Mouse (Mus musculus) layer of hippocampus, adult 8-10 months (tissue): ENCODE measurements around the gene Med22. TPM values are rescaled to one million over a fixed set of nuclear protein-coding genes. Genes with fewer than 3 reads are reported as not detected.

Source experiments
- DNase-seq, 2 experiments: peaks; one replicate each; pipeline ENCODE4 v3.0.0; 2022; ENCODE audit warnings: low spot score in 2 of 2
- total RNA-seq, 4 experiments: library from RNA; stranded (reverse); gene quantifications; 2 replicates each; pipeline ENCODE4 v1.2.4; 2022

Med22 gene
- total RNA-seq: 10 to 100 TPM; 42.5 to 48.9 (median 47.4) TPM

DNA sequence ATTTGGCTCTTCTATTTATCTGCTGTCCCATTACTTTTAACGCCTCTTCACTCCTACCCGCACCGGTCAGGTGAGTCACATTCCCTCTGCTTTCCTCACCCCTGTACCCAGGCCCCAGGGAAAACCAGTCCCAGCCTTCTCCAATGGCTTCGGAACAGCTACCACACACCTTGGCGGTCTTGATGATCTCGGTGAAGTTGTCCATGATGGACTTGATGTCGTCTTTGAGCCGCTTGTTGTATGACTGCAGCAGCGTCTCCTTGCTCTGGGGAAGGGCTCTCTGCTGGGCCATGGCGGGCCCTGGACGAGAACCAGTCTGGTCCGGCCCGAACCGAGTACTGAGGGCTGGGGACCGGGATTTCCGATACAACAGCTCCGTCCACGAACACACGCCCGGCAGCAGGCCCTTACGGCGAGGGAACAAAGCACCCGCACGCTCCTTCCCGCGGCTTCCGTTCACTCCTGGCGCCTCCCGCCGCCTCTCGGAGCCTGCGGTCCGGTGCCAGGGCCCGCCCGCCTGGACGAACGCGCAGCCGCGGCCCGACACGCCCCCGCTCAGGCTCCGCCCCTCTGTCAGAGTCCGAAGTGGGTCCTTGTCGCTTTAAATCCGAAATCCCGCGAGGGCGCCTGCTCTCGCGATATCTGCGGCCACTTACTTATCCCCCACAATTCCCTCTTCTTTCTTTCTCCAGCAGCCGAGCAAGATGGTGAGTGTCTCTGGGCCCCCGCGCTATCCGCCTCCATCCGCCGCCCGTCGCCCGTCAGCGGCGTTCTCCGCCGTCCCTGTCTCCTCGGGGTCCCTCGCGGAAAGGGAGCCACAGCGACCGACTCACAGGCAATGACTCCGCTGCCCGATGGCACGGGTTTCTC is at the start of gene Med22, which contains the start of gene Rpl7a:
TSS of gene Med22 (minus strand) at position 554 of the 870 bp plus-strand sequence.
TSS of gene Rpl7a (plus strand) at position 641 of the 870 bp plus-strand sequence.
- peak; percentile 98 to 100 for DNase-seq

DNA sequence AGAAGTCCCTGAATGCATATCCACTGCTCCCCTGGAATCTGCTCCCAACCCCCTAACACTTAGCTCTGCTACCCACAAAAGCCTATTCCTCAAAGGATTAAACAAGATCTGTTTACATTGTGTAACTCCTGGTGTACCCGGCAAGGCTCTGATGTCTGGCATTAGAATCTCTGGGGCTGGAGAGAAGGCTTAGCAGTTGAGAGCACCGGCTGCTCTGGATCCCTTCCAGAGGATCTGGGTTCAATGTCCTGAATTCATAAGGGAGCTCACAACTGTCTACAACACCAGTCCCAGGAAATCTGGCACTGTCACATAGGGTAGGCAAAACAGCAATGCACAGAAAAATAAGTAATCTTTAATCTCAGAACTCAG is 47.0 kb upstream of the Med22 start:
- no peak for DNase-seq

DNA sequence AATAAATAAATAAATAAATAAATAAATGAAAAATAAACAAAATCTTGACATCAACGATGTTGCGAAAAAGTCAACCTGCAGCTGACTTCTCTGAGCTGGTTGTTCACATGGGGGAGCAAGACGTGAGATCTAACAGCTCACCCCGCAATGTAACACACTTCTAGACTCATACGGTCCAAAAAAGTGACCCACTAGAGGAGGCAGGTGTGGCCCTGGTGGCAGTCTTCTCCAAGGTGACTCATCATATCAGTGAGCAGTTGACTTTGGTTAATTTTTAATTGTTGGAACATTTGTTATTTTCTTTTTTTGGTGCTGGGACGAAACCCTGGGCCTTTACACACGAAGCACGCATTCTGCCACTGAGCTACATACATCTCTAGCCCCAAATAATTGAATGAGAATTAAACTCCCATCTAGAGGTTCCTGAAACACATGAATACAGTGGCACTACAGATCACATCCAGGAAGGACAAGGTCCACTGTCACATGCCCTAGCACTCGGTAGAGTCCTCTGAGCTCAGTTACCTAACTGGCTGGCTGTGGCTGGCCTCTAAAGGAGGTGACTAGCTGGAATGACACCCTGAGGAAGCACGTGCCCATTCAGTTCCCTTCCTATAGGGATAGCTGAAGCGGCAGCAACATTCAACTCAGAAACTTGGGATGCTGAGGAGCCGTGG is 46.5 kb upstream of the Med22 start:
- DNase-seq: no peak

DNA sequence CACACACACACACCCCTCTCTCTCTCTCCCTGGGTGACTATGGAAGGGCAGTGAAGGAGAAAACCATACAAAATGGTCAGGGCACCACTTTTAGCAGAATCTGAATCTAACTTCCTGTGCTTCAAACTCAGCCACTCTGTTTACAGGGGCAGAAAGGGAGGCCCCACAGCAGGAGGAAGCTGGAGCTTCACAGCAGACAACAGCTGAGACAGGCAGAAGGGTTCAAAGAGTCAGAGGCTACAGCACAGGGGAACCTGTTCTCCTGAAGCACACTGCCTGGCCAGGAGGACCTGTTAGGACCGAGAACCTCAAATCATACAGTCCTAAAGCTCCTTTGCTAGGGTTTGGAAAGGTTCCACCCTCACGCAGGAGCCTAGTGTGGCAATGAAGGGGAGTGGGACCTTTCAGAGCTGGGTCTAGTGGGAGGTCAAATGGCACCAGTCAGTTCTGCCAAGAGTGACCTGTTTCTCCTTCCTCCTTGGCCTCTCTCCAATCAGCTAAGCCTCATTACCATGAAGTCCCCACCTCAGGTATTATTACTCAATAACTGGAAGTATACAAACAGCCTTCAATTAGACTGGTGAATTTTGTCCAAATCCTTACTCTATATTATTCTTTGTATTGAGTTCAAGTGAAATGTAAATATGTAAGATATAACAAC is 44.4 kb upstream of the Med22 start:
- no peak for DNase-seq

DNA sequence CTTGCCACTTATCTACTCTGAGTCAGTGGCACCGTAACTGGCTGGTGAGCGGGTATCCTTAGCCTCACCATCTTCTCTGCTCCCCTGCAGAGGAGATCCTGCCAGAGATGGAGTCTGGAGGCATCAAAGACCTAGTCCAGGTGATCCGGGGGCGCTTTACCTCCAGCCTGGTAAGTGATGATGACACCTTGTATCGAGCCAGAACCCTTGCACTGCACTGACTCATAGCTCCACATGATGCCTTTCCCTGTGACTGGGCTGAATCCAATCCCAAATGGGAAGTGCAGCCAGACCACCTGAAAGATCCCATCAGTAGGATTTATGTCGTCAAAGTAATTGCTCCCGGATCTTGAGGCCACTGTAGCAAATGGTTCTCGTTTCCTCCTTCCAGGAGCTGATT is 42.4 kb upstream of the Med22 start:
- no peak for DNase-seq

DNA sequence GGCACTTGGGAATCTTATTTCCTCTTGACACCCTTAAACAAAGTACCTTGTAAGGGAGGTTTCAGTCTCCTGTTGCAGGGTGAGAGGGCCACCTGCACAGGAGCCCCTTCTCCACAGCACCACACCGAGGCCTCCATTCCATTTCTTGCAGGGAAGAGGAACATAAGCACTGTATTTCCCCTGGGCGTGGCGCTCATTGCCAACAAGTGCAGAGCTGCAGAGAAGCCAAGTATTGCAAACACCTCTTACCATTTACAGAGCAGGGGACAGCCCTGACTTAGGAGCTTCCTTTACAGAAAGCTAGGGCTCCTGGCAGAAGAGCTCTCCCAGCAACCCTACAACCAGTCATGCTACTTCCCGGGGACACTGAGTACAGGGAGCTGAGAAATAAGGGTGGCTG is 41.7 kb upstream of the Med22 start:
- DNase-seq: no peak

DNA sequence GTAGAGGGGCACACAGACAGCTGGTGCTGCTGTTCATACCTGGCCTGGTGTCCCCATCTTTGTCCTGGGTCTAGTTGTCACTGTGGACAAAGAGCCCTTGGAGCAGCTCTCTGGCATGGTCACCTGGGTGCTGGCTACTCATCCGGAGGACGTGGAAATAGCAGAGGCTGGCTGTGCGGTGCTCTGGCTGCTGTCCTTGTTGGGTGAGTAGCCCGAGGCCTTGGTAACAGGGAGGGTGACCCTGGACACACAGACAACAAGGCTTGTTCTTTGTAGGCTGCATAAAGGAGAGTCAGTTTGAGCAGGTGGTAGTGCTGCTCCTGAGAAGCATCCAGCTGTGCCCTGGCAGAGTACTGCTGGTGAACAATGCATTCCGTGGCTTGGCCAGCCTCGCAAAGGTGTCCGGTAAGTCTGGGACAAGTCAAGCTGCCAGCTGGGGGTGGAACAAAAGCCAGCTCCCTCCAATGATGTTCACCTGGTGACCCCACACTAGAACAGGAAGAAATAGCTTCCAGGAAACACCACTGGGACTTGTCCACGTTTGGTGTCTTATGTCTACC is 40.9 kb upstream of the Med22 start:
- DNase-seq: no peak

DNA sequence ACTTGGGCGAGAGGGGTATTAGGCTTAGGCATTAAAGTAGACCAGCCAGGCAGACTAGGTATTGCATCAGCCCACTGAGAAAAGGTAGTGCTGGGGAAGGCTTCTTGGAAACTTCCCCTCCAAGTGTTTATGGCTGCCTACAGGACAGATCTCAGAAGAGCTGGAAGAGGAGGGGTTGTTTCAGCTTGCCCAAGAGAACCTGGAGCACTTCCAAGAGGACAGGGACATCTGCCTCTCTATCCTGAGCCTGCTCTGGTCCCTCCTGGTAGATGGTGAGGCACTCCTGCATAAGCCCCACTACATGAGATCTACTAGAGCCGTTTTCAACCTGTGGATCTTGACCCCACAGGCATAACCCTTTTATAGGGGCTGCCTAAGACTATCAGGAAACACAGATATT is 39.9 kb upstream of the Med22 start:
- no peak for DNase-seq

DNA sequence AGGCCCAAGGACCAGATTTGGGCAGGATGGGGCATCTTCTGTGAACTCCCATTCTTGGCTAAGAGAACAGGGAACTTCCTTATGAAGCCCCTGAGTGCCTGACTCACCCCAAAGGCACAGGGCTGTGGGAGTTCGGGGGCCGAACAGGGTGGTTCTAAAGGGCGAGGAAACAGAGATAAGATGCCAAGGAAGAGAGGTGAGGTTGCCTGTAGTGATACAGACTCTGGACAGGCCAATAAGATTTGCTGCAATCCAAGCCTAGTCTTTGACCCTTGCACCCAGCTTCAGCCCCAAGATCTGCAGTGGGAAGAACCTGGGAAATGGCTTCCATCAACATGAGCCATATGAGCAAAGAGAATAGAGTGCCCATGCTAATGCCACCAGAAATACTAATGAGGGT is 32.8 kb upstream of the Med22 start:
- DNase-seq: no peak

DNA sequence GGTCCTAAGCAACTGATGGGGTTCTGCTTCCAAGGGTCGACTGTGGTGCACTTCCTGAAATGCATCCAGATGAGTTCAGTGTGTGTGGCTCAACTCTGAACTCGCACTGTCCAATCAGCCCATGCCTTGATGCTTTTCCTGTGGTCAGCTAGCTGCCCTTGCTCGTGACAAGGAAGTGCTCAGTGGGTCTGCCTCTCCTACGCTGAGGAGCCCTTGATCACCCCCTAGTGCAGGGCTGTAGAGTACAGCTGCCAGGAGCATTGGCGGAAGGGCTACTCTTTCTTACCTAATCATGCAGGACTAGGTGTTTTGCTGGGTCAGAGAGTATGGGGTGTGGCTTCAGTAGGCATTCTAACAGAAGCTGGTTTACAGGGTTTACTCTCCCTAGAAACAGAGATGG is 31.1 kb upstream of the Med22 start:
- no peak for DNase-seq

DNA sequence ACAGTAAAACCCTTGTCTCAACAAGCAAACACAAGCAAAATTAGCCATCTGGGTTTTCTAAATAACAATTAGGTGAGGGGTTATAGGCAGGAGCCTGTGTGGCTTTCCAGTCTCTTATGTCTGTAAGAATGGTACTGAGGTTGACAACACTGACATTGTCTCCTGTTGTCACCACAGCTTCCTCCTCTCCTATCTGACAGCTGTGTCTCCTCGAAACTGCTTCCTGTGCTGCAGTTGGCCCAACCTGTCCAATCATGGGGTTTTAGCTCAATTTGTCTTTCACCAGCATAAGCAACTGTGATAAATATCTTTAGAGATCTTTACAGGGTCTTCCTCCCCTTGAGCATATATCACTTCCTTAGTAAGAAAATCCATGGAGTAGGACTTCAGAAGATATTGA is 25.9 kb upstream of the Med22 start:
- DNase-seq: no peak

DNA sequence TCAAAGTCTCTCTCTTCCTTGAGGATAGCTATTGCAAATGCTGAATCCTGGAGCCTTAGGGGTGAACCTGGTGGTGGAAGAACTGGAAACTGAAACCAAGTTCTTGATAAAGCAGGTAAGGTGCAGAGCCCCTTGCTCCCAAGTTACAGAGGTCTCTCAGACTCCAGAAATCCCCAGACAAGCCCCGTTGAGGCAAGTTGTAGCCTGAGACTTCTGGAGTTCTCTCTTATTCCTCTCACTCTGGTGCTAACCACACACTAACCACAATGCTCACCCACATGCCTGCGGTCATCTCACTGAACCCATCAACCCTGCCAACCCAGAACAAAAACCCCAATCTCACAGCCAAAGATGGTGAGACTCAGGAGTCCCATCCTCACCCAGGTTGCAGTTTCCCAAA is 24.8 kb upstream of the Med22 start:
- no peak for DNase-seq

DNA sequence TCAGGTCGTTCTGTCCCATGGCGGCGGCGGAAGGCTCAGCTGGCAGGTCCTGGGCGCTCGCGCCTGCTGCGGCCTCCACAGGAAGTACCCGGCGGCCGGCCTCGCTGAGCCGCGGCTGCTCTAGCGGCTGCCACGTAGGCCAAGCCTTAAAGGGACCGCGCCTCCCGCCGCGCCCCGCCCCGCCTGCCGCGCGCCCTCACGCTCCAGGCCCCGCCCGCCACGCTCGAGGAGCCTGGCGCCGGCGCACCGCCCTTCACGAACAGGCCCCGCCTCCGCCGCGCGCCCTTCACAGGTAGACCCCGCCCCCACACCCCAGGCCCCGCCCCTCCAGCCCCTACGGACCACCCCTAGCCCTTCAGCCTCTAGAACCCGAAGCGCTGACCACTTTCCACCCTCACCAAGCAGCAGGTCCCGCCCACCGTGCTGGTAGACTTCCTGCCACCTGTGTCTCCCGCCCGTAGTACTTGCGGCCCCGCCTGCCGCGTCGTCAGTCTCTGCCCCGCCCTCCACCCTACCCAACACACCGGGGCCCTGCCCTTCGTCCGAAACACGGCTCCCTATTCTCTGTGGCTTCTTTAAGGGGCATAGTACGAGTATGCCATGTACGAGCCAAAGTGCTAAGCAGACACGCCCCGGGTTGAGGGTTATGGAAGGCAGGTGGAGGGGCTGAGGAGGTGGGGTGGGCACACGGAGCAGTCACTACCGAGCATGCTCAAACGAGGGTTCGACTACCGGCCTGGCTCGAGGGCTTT is 23.0 kb upstream of the Med22 start, which contains the start of the genes Surf4 and Stkld1:
TSS of gene Surf4 (minus strand) at position 625 of the 752 bp plus-strand sequence.
TSS of gene Stkld1 (plus strand) at position 744 of the 752 bp plus-strand sequence.
- DNase-seq: peak; percentile 82 to 89

DNA sequence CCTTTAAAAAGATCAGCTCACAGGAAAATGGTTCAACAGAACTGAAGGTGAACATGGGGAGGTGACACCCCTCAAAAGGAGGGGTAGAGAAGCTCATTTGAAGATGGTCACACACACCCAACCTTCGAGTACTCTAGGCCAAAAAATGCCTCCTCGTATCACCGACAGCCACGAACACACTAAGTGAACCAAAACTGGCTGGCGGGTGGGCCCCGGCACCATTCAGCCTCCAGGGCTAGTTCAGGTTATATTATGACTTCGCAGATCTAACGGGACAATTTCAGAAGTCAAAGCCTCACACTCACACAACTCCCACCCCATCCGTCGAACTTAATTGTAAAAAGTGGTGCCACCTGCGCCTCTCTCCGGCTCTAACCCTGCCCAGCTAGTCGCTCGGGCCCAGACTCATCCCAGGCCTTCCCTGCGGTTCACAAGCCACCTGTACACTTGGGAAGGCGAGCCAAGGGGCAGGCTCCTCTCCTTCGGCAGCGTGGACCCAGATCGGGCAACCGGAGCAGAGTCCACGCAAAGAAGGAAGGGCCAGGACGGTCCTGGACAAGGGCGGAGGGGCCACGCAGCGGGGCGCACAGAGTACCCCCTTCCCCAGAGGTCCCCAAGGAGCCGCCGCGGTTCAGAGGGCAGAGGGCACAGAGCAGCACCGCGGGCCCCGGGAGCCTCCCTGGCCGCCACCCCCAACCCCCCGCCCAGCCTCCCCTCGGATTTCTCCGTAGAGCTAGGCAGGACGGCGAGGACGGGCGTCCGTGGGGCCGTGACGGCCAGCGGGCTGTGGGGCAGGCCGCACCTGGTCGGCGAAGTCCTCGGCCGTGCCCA is 22.2 kb upstream of the Med22 start:
- no peak for DNase-seq

DNA sequence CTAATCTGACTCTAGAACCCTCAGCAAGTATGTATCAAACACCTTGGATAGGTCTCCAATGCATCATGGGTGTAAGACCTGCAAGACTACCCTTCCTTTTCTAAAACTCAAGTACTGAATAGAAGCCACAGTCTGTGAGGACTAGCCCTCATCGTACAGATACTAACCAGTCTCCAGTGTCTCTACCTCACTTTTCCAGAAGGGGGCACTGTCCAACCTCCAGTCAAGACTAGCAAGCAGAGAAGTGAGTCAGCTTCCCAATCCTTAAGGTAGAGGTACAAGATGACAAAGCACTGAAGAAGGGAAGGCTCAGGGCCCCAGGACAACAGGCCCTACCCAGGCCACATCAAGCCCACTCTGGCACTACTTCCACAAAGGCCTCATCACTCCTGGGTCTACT is 19.9 kb upstream of the Med22 start:
- DNase-seq: peak; percentile 57 to 69

DNA sequence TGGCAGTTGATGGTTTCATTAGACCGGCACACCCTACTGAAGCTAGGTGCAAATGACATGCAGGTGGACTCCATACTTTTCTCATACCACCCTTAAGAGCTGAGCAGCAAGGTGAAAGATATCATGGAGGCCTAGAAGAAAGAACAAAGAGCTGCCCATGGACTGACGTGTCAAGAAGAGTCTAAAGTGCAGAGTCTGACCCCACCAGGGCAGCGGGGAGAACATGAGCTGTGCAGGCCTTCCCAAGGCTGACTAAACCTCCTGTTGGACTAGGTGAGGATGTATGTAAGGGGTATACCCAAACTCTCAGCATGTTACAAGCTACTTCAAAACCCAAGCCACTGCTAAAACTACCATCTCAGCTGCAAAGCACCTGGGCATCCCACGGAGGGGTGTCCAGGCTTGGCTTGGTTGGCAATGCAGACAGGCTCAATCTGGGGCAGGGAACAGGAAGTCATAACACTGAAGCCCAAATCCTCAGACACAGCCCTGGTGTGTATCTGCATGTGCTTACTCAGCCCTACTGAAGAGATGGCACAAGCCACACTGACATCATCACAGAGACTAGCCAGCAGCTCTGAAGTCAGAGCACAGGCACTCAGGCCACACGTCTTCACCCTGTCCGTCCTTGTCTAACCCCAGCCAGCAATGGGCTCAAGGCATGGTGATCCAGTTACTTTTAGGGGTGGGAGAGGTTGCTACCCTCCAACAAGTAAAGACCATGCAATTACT is 17.4 kb upstream of the Med22 start:
- no peak for DNase-seq

DNA sequence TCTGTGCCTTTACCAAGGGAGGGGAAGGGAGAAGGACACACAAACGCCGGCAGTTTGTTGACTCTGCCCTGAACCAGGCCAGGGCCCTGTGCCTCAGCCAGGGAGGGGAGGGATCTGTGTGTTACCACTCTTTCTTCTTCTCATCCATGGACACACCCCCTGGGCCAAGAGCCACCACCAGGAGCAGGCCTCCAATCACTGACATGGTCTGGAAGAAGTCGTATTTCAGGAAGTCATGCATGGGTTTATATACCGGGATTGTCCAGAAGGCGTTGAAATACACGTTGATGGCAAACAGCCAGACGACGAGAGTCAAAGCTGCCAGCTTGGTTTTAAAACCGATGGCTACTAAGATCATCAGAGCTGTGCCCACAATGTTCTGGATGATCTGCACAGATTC is 11.3 kb upstream of the Med22 start:
- DNase-seq: no peak

DNA sequence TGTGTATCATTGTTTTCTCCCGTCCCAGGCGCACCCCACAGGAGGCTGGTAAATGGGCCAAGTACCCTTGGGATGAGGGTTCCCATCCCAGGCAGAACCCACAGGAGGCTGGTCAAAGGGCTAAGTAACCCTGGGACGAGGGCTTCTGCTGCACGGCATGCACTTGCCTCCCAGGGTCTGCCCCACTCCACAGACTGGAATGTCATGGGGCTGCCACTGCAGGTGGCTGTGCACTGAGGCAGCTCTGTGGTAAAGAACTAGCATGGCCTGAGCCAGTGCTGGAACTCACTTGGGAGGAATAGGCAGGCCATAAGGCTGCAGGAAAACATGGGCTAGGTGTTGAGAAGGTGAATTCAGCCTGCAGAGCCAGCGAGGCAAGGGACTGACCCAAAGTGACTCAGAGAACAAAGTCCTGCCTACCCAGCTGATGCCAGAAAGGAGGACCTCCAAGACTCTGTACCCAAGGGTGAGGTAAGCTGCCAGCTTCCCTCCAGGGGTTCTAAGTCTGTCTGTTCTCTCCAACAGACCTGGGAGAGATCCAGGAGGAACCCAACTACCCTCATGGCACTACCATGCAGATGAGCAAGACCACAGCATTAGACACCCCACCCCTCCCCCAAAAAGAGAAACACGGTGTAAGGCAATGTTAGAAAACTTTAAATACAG is 9.8 kb upstream of the Med22 start:
- no peak for DNase-seq

DNA sequence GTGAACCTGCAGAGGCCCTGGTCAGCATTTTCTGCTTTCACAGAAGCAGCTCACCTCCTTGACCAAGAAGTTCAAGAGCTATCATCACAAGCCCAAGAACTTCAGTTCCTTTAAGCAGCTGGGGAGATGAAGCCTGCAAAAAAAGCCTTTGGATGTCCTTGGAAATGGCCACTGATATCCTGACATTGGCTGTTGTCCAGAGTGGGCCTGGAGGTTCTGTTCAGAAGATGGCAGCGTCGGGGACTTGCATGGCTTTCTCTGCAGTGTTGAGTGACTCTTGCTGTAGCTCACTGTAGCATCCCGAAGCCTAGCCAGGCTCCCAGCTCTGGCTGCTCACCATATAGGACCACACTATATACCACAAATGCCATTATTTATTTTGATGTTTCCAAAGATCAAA is 9.2 kb upstream of the Med22 start:
- no peak for DNase-seq
